16 mouse cellular contexts compared by ENCODE assay signal in genomic region chr5:115433191-115433590, GRCm38 (mm10). TPM values are rescaled to one million over a fixed set of nuclear protein-coding genes. Genes with fewer than 3 reads are reported as not detected.
DNase-seq lines count a peak whose midpoint lies in the region; ATAC-seq and TF ChIP-seq lines count a peak whose summit lies in the region.
"Had no signal": no experiment of that assay in that cellular context is flagged by ENCODE, and none has a peak within 500 bp of the region (broad histone marks: within the 10 kb centered on the region; RNA-seq: fewer than 3 reads in every experiment).

No protein-coding gene starts in this region.

- no peak overlapping the region for H3K4me3 ChIP-seq in embryonic facial prominence, embryonic 14.5 days (ENCODE audit: low read depth, low read length)
- no peak overlapping the region for H3K4me3 ChIP-seq in forebrain, postnatal 0 days (ENCODE audit: low read depth, low read length)
- no peak overlapping the region for H3K4me3 ChIP-seq in limb, embryonic 12.5 days (replicated peaks)
- H3K4me3 ChIP-seq in neural tube, embryonic 13.5 days = peak overlapping the region; percentile 97
- H3K4me3 ChIP-seq: liver, embryonic 12.5 days had no signal

- peaks cover 60% of the 10 kb centered on the region for H3K4me1 ChIP-seq in embryonic facial prominence, embryonic 14.5 days (ENCODE audit: control insufficient read depth, insufficient read depth, low read length)
- peaks cover 60% of the 10 kb centered on the region for H3K4me1 ChIP-seq in forebrain, postnatal 0 days (ENCODE audit: insufficient read depth)
- H3K4me1 ChIP-seq in limb, embryonic 12.5 days (replicated peaks) = peaks cover 84% of the 10 kb centered on the region
- H3K4me1 ChIP-seq in neural tube, embryonic 13.5 days (replicated peaks) = peaks cover 87% of the 10 kb centered on the region

- H3K9me3 ChIP-seq in embryonic facial prominence, embryonic 14.5 days (ENCODE audit: control insufficient read depth, low read length) = no peaks in the 10 kb centered on the region
- H3K9me3 ChIP-seq in forebrain, postnatal 0 days (ENCODE audit: low read length) = no peaks in the 10 kb centered on the region
- H3K9me3 ChIP-seq in limb, embryonic 12.5 days = no peaks in the 10 kb centered on the region
- H3K9me3 ChIP-seq in neural tube, embryonic 13.5 days = no peaks in the 10 kb centered on the region
- H3K9me3 ChIP-seq: liver, embryonic 12.5 days had no signal

- H3K9ac ChIP-seq in embryonic facial prominence, embryonic 14.5 days (ENCODE audit: low read depth, low read length) = no peak overlapping the region
- no peak overlapping the region for H3K9ac ChIP-seq in forebrain, postnatal 0 days
- 0 out of 2 replicates have a peak overlapping the region, but pooled peaks have one; percentile 23 for H3K9ac ChIP-seq in limb, embryonic 12.5 days (replicated peaks)
- H3K9ac ChIP-seq in neural tube, embryonic 13.5 days = peak overlapping the region; percentile 100
- H3K9ac ChIP-seq: liver, embryonic 12.5 days had no signal

- intact Hi-C loops in heart, postnatal 25 days (cut with DNase I) = no loop called here

- TF ChIP-seq CTCF in forebrain, postnatal 0 days (IDR thresholded peaks at IDR 0.05; ENCODE audit: low read depth) = no peak

- H3K27ac ChIP-seq in embryonic facial prominence, embryonic 14.5 days (replicated peaks; ENCODE audit: low read depth, low read length) = no peak overlapping the region
- H3K27ac ChIP-seq in forebrain, postnatal 0 days (ENCODE audit: low read depth, low read length) = 0 out of 2 replicates have a peak overlapping the region, but pooled peaks have one; percentile 45
- H3K27ac ChIP-seq in limb, embryonic 12.5 days = no peak overlapping the region
- H3K27ac ChIP-seq in neural tube, embryonic 13.5 days (replicated peaks) = peak overlapping the region; percentile 100
- H3K27ac ChIP-seq: liver, embryonic 12.5 days had no signal

- peak overlapping the region; percentile 92 for H3K4me2 ChIP-seq in embryonic facial prominence, embryonic 14.5 days (ENCODE audit: low read depth, low read length)
- peak overlapping the region; percentile 95 for H3K4me2 ChIP-seq in forebrain, postnatal 0 days (ENCODE audit: low read depth)
- 0 out of 2 replicates have a peak overlapping the region, but pooled peaks have one; percentile 93 for H3K4me2 ChIP-seq in limb, embryonic 12.5 days
- peak overlapping the region; percentile 93 for H3K4me2 ChIP-seq in neural tube, embryonic 13.5 days
- H3K4me2 ChIP-seq: liver, embryonic 12.5 days had no signal

- DNase-seq in embryonic facial prominence, embryonic 14.5 days (ENCODE audit: low spot score) = no peak
- peak; percentile 13 for DNase-seq in forebrain, postnatal 0 days
- no peak for DNase-seq in heart, postnatal 25 days (ENCODE audit: low spot score)
- no peak for DNase-seq in lung, postnatal 10 days
- DNase-seq: cerebellum, adult 2 months; gastrocnemius, postnatal 25 days; layer of hippocampus, adult 9-11 months; right cerebral cortex, postnatal 4 days had no signal

- ATAC-seq in embryonic facial prominence, embryonic 14.5 days (ENCODE audit: low read depth) = no peak
- no peak for ATAC-seq in forebrain, postnatal 0 days
- no peak for ATAC-seq in limb, embryonic 12.5 days (ENCODE audit: insufficient number of reproducible peaks, insufficient read depth, low FRiP score, low TSS enrichment, low read depth)
- no peak for ATAC-seq in neural tube, embryonic 13.5 days (ENCODE audit: low read depth)
- no peak for ATAC-seq in monocyte, adult 5-6 weeks (replicated peaks; ENCODE audit: insufficient number of reproducible peaks, low FRiP score, low TSS enrichment, poor library complexity, severe bottlenecking)
- ATAC-seq: CD4-positive, CD25-positive, alpha-beta regulatory T cell, adult 4 months; liver, embryonic 12.5 days had no signal

- 74% methylated on average over 8 of the region's 8 CpGs for WGBS in embryonic facial prominence, embryonic 14.5 days
- 50% methylated on average over 8 of the region's 8 CpGs for WGBS in forebrain, postnatal 0 days
- WGBS in limb, embryonic 12.5 days = 84% methylated on average over 8 of the region's 8 CpGs
- 78% methylated on average over 8 of the region's 8 CpGs for WGBS in neural tube, embryonic 13.5 days

- no peaks in the 10 kb centered on the region for H3K27me3 ChIP-seq in embryonic facial prominence, embryonic 14.5 days (replicated peaks; ENCODE audit: control insufficient read depth, insufficient read depth, low read length)
- no peaks in the 10 kb centered on the region for H3K27me3 ChIP-seq in forebrain, postnatal 0 days (ENCODE audit: insufficient read depth, low read length)
- H3K27me3 ChIP-seq in limb, embryonic 12.5 days = peaks cover 6% of the 10 kb centered on the region; the same call in 1 of the 2 replicates
- H3K27me3 ChIP-seq in neural tube, embryonic 13.5 days = no peaks in the 10 kb centered on the region

- H3K36me3 ChIP-seq in embryonic facial prominence, embryonic 14.5 days (ENCODE audit: control insufficient read depth, insufficient read depth, low read length) = peaks cover 28% of the 10 kb centered on the region
- 0 out of 2 replicates have a peak, but pooled peaks cover 5% of the 10 kb centered on the region for H3K36me3 ChIP-seq in forebrain, postnatal 0 days (ENCODE audit: insufficient read depth)
- peaks cover 37% of the 10 kb centered on the region for H3K36me3 ChIP-seq in limb, embryonic 12.5 days
- peaks cover 29% of the 10 kb centered on the region for H3K36me3 ChIP-seq in neural tube, embryonic 13.5 days
- H3K36me3 ChIP-seq: liver, embryonic 12.5 days had no signal

RNA-seq across cellular contexts. Expression of gene Msi1, which starts 3.8 kb away (rescaled TPM):
- 16.0 and 16.2 TPM in 2 replicates for polyA plus RNA-seq in embryonic facial prominence, embryonic 14.5 days (2014; fragmentation: Nextera tagmentation; extraction: Ambion mirVana)
- total RNA-seq in forebrain, postnatal 0 days (2014; rRNA removed) = 53.8 and 65.9 TPM in 2 replicates
- polyA plus RNA-seq in forebrain, postnatal 0 days (2015; fragmentation: Nextera tagmentation; extraction: Ambion mirVana) = 48.2 and 49.9 TPM in 2 replicates
- 29.4 and 29.5 TPM in 2 replicates for polyA plus RNA-seq in limb, embryonic 12.5 days (2016; fragmentation: Nextera tagmentation; extraction: Ambion mirVana)
- polyA plus RNA-seq in neural tube, embryonic 13.5 days (2015; fragmentation: Nextera tagmentation; extraction: Ambion mirVana) = 66.5 and 66.7 TPM in 2 replicates
- 1 to 10 TPM in 1 of 2 experiments, under 1 TPM in 1; 0.98 to 1.3 TPM for total RNA-seq in heart, postnatal 25 days (2021)
- not detected in 3 replicates for total RNA-seq in monocyte, adult 5-6 weeks (2017)
- polyA plus RNA-seq: CD4-positive, CD25-positive, alpha-beta regulatory T cell, adult 4 months had no signal

RNA-seq across cellular contexts. Expression of gene Pla2g1b, which starts 32.9 kb away (rescaled TPM):
- not detected in 2 replicates for polyA plus RNA-seq in embryonic facial prominence, embryonic 14.5 days (2014; fragmentation: Nextera tagmentation; extraction: Ambion mirVana)
- not detected in 2 replicates for total RNA-seq in forebrain, postnatal 0 days (2014; rRNA removed)
- polyA plus RNA-seq in forebrain, postnatal 0 days (2015; fragmentation: Nextera tagmentation; extraction: Ambion mirVana) = not detected in 2 replicates
- polyA plus RNA-seq in limb, embryonic 12.5 days (2016; fragmentation: Nextera tagmentation; extraction: Ambion mirVana) = not detected in 2 replicates
- polyA plus RNA-seq in neural tube, embryonic 13.5 days (2015; fragmentation: Nextera tagmentation; extraction: Ambion mirVana) = 0.95 TPM in 1 of 2 replicates, not detected in the other
- total RNA-seq in heart, postnatal 25 days (2021) = not detected
- not detected in 3 replicates for total RNA-seq in monocyte, adult 5-6 weeks (2017)
- total RNA-seq: gastrocnemius, postnatal 25 days; left cerebral cortex, postnatal 25 days had no signal
- polyA plus RNA-seq: CD4-positive, CD25-positive, alpha-beta regulatory T cell, adult 4 months; cerebellum, adult 2 months; cortical plate, adult 2 months; heart, embryonic 14.5 days had no signal

RNA-seq across cellular contexts. Expression of gene Sirt4, which starts 51.3 kb away (rescaled TPM):
- 13.9 and 20.3 TPM in 2 replicates for polyA plus RNA-seq in embryonic facial prominence, embryonic 14.5 days (2014; fragmentation: Nextera tagmentation; extraction: Ambion mirVana)
- total RNA-seq in forebrain, postnatal 0 days (2014; rRNA removed) = 34.5 and 36.3 TPM in 2 replicates
- 18.3 and 18.8 TPM in 2 replicates for polyA plus RNA-seq in forebrain, postnatal 0 days (2015; fragmentation: Nextera tagmentation; extraction: Ambion mirVana)
- 21.9 and 24.9 TPM in 2 replicates for polyA plus RNA-seq in limb, embryonic 12.5 days (2016; fragmentation: Nextera tagmentation; extraction: Ambion mirVana)
- 26.8 and 33.0 TPM in 2 replicates for polyA plus RNA-seq in neural tube, embryonic 13.5 days (2015; fragmentation: Nextera tagmentation; extraction: Ambion mirVana)
- total RNA-seq in heart, postnatal 25 days (2021) = 10 to 100 TPM; 16.8 to 18.5 TPM
- total RNA-seq in monocyte, adult 5-6 weeks (2017) = 5.2 to 10.7 TPM (median 7.8 TPM) in 3 replicates

Comparison
In these comparisons a context has a peak if more than half of its experiments do, and no peak if none do; other contexts are left out.
1. H3K27ac ChIP-seq: peak in forebrain, postnatal 0 days (single experiment) and neural tube, embryonic 13.5 days (single experiment); none in embryonic facial prominence, embryonic 14.5 days (single experiment) and limb, embryonic 12.5 days (single experiment).
2. H3K9ac ChIP-seq: peak in limb, embryonic 12.5 days (single experiment) and neural tube, embryonic 13.5 days (single experiment); none in embryonic facial prominence, embryonic 14.5 days (single experiment) and forebrain, postnatal 0 days (single experiment).
3. Peak in every context shown above with its lines, with median percentiles within 50 percentile points of each other: H3K4me2 ChIP-seq.